In genomic region chr2:27486725-27487124, GRCm38 (mm10) we compare ENCODE assay signal across 13 mouse cellular contexts.
"Had no signal": no experiment of that assay in that cellular context is flagged by ENCODE, and none has a peak within 500 bp of the region (broad histone marks: within the 10 kb centered on the region; RNA-seq: fewer than 3 reads in every experiment).

No protein-coding gene starts in this region.

- H3K9me3 ChIP-seq: limb, embryonic 12.5 days; limb, embryonic 15.5 days had no signal

- H3K4me2 ChIP-seq: limb, embryonic 12.5 days; limb, embryonic 15.5 days; lung, embryonic 14.5 days; midbrain, embryonic 11.5 days had no signal

- H3K4me3 ChIP-seq: limb, embryonic 12.5 days; limb, embryonic 15.5 days had no signal

- H3K4me1 ChIP-seq: limb, embryonic 15.5 days had no signal

- DNase-seq: kidney, adult 9 months; kidney, postnatal 14 days; kidney, postnatal 4 days; left cerebral cortex, postnatal 4 days; lung, embryonic 14.5 days; lung, postnatal 10 days; lung, postnatal 36 days; midbrain, embryonic 14.5 days; thymus, adult 18-20 months; thymus, postnatal 36 days had no signal

- H3K9ac ChIP-seq: limb, embryonic 12.5 days; limb, embryonic 15.5 days; lung, embryonic 14.5 days had no signal

- H3K36me3 ChIP-seq: limb, embryonic 12.5 days; limb, embryonic 15.5 days had no signal

- H3K27me3 ChIP-seq: limb, embryonic 12.5 days; limb, embryonic 15.5 days had no signal

- H3K27ac ChIP-seq: limb, embryonic 12.5 days; limb, embryonic 15.5 days had no signal
